Mouse (Mus musculus) ES-Bruce4 (cell line): ENCODE measurements at regions not wholly inside any gene's neighbourhood (a gene's known extent, or its start where the extent isn't known, plus 50 kb on each side); places are given as distances from the start of the nearest gene placed in this dataset.

Experiments used
- CTCF ChIP-seq: IDR thresholded peaks from one replicate; pipeline ENCODE4 v1.8.1; 2011; ENCODE audit warnings: low read depth, low read length
- POLR2A ChIP-seq: IDR thresholded peaks from one replicate; pipeline ENCODE4 v1.8.1; 2011; ENCODE audit warnings: low read length; ENCODE audit not compliant: insufficient read depth

GRCm38 (mm10) chr6:51271128-51271480, 161.4 kb upstream of the Nfe2l3 start:
- peak; percentile 72 for TF ChIP-seq POLR2A
- no peak for TF ChIP-seq CTCF
